Mouse (Mus musculus): ENCODE measurements around the gene Rfxank. TPM values are rescaled to one million over a fixed set of nuclear protein-coding genes. Genes with fewer than 3 reads are reported as not detected.

The Rfxank gene
- total RNA-seq, 4 experiments from 2014 or later, result 15.9 to 24.7 (median 21.9) TPM

- no peak for DNase-seq
Measured at GRCm38 (mm10) chr8:70147678-70148607, 9.0 kb upstream of the Rfxank start.

GRCm38 (mm10) chr8:70139981-70140380 is 1.0 kb upstream of the Rfxank start:
- DNase-seq, result no peak

GRCm38 (mm10) chr8:70137890-70138289 is 1.1 kb downstream of the Rfxank start:
- DNase-seq, result no peak

- DNase-seq, result no peak
Measured at GRCm38 (mm10) chr8:70136591-70136990, 2.4 kb downstream of the Rfxank start.

GRCm38 (mm10) chr8:70134931-70135330 is 4.0 kb downstream of the Rfxank start:
- DNase-seq, result no peak

GRCm38 (mm10) chr8:70134086-70134485 is 4.9 kb downstream of the Rfxank start:
- no peak for DNase-seq

- peak; percentile 70 for DNase-seq
Measured at GRCm38 (mm10) chr8:70131166-70131883, 7.6 kb downstream of the Rfxank start, which contains the start of gene Nr2c2ap. TSS of gene Nr2c2ap (plus strand) at chr8:70131333.

- DNase-seq, result no peak
Measured at GRCm38 (mm10) chr8:70130066-70130465, 8.9 kb downstream of the Rfxank start.

- DNase-seq, result peak; percentile 28
Measured at GRCm38 (mm10) chr8:70129309-70129952, 9.5 kb downstream of the Rfxank start.

GRCm38 (mm10) chr8:70128435-70128834 is 10.5 kb downstream of the Rfxank start:
- DNase-seq, result peak; percentile 34

GRCm38 (mm10) chr8:70124992-70125391 is 14.0 kb downstream of the Rfxank start:
- no peak for DNase-seq

- no peak for DNase-seq
Measured at GRCm38 (mm10) chr8:70122863-70123262, 16.1 kb downstream of the Rfxank start.

GRCm38 (mm10) chr8:70120667-70121066 is 18.3 kb downstream of the Rfxank start, which contains the start of gene Ncan:
TSS of gene Ncan (minus strand) at chr8:70120873.
- no peak for DNase-seq

- no peak for DNase-seq
Measured at GRCm38 (mm10) chr8:70118726-70119700, 19.9 kb downstream of the Rfxank start.

GRCm38 (mm10) chr8:70117611-70118010 is 21.3 kb downstream of the Rfxank start:
- no peak for DNase-seq

GRCm38 (mm10) chr8:70114892-70115291 is 24.1 kb downstream of the Rfxank start:
- DNase-seq, result no peak

GRCm38 (mm10) chr8:70114488-70114887 is 24.5 kb downstream of the Rfxank start:
- DNase-seq, result no peak

- no peak for DNase-seq
Measured at GRCm38 (mm10) chr8:70112401-70113016, 26.4 kb downstream of the Rfxank start.

GRCm38 (mm10) chr8:70111192-70111795 is 27.7 kb downstream of the Rfxank start:
- DNase-seq, result no peak

- DNase-seq, result no peak
Measured at GRCm38 (mm10) chr8:70110451-70110850, 28.5 kb downstream of the Rfxank start.

GRCm38 (mm10) chr8:70104922-70105321 is 34.0 kb downstream of the Rfxank start:
- no peak for DNase-seq
